Mouse (Mus musculus): ENCODE results near the gene Mnt. TPM values are rescaled to one million over a fixed set of nuclear protein-coding genes. Genes with fewer than 3 reads are reported as not detected.

Mnt gene
- polyA plus RNA-seq, 1 experiment from 2014 or later: 4.8 TPM

- peak overlapping the region; percentile 9; the same call in 1 of the 2 replicates for H3K4me2 ChIP-seq (ENCODE audit: low read depth, low read length)
- H3K4me1 ChIP-seq (ENCODE audit: control insufficient read depth, insufficient read depth, low read length): no peaks in the 10 kb centered on the region
- DNase-seq (ENCODE audit: low spot score) (peak; percentile 72), ATAC-seq (ENCODE audit: low read depth) (peak; percentile 74)
- H3K27me3 ChIP-seq (replicated peaks; ENCODE audit: control insufficient read depth, insufficient read depth, low read length): no peaks in the 10 kb centered on the region
- H3K9ac ChIP-seq (ENCODE audit: low read depth, low read length): no peak overlapping the region
- 3% methylated on average over 13 of the region's 13 CpGs for WGBS
- peaks cover 4% of the 10 kb centered on the region; the same call in 1 of the 2 replicates for H3K9me3 ChIP-seq (ENCODE audit: control insufficient read depth, low read length)
- H3K27ac ChIP-seq (replicated peaks; ENCODE audit: low read depth, low read length): no peak overlapping the region
- peaks cover 31% of the 10 kb centered on the region for H3K36me3 ChIP-seq (ENCODE audit: control insufficient read depth, insufficient read depth, low read length)
- no peak overlapping the region for H3K4me3 ChIP-seq (ENCODE audit: low read depth, low read length)
These were observed 17.3 kb downstream of the Mnt start for GRCm38 (mm10) chr11:74847919-74848521.

GRCm38 (mm10) chr11:74850998-74851661 is 20.4 kb downstream of the Mnt start:
- DNase-seq (ENCODE audit: low spot score): no peak
- H3K27ac ChIP-seq (replicated peaks; ENCODE audit: low read depth, low read length): no peak overlapping the region
- H3K4me2 ChIP-seq (ENCODE audit: low read depth, low read length): no peak overlapping the region
- H3K4me3 ChIP-seq (ENCODE audit: low read depth, low read length): no peak overlapping the region
- no peak overlapping the region for H3K9ac ChIP-seq (ENCODE audit: low read depth, low read length)
- 72% methylated on average over 14 of the region's 14 CpGs for WGBS
- H3K9me3 ChIP-seq (ENCODE audit: control insufficient read depth, low read length): no peaks in the 10 kb centered on the region
- no peaks in the 10 kb centered on the region for H3K4me1 ChIP-seq (ENCODE audit: control insufficient read depth, insufficient read depth, low read length)
- H3K36me3 ChIP-seq (ENCODE audit: control insufficient read depth, insufficient read depth, low read length): 0 out of 2 replicates have a peak, but pooled peaks cover under 1% of the 10 kb centered on the region
- ATAC-seq (ENCODE audit: low read depth): no peak
- H3K27me3 ChIP-seq (replicated peaks; ENCODE audit: control insufficient read depth, insufficient read depth, low read length): no peaks in the 10 kb centered on the region

GRCm38 (mm10) chr11:74857756-74858155 is 27.0 kb downstream of the Mnt start:
- Histone ChIP-seq H3K36me3 (ENCODE audit: control insufficient read depth, insufficient read depth, low read length) (no peaks in the 10 kb centered on the region), H3K27ac (replicated peaks; ENCODE audit: low read depth, low read length) (no peak overlapping the region), H3K9me3 (ENCODE audit: control insufficient read depth, low read length) (no peaks in the 10 kb centered on the region), H3K4me3 (ENCODE audit: low read depth, low read length) (no peak overlapping the region), H3K4me1 (ENCODE audit: control insufficient read depth, insufficient read depth, low read length) (no peaks in the 10 kb centered on the region), H3K4me2 (ENCODE audit: low read depth, low read length) (no peak overlapping the region), H3K9ac (ENCODE audit: low read depth, low read length) (no peak overlapping the region), H3K27me3 (replicated peaks; ENCODE audit: control insufficient read depth, insufficient read depth, low read length) (no peaks in the 10 kb centered on the region)
- DNase-seq (ENCODE audit: low spot score): no peak
- 85% methylated on average over 7 of the region's 9 CpGs for WGBS
- ATAC-seq (ENCODE audit: low read depth): no peak

GRCm38 (mm10) chr11:74862129-74862528 is 31.4 kb downstream of the Mnt start:
- ATAC-seq (ENCODE audit: low read depth) (no peak), DNase-seq (ENCODE audit: low spot score) (no peak)
- Histone ChIP-seq H3K9ac (ENCODE audit: low read depth, low read length) (no peak overlapping the region), H3K27ac (replicated peaks; ENCODE audit: low read depth, low read length) (no peak overlapping the region), H3K4me3 (ENCODE audit: low read depth, low read length) (no peak overlapping the region), H3K4me1 (ENCODE audit: control insufficient read depth, insufficient read depth, low read length) (no peaks in the 10 kb centered on the region), H3K36me3 (ENCODE audit: control insufficient read depth, insufficient read depth, low read length) (no peaks in the 10 kb centered on the region), H3K4me2 (ENCODE audit: low read depth, low read length) (no peak overlapping the region), H3K27me3 (replicated peaks; ENCODE audit: control insufficient read depth, insufficient read depth, low read length) (no peaks in the 10 kb centered on the region), H3K9me3 (ENCODE audit: control insufficient read depth, low read length) (no peaks in the 10 kb centered on the region)
- 81% methylated on average over 5 of the region's 5 CpGs for WGBS

GRCm38 (mm10) chr11:74863471-74863870 is 32.8 kb downstream of the Mnt start:
- Histone ChIP-seq H3K4me3 (ENCODE audit: low read depth, low read length) (no peak overlapping the region), H3K4me2 (ENCODE audit: low read depth, low read length) (no peak overlapping the region), H3K27ac (replicated peaks; ENCODE audit: low read depth, low read length) (no peak overlapping the region), H3K4me1 (ENCODE audit: control insufficient read depth, insufficient read depth, low read length) (no peaks in the 10 kb centered on the region), H3K9me3 (ENCODE audit: control insufficient read depth, low read length) (no peaks in the 10 kb centered on the region), H3K36me3 (ENCODE audit: control insufficient read depth, insufficient read depth, low read length) (no peaks in the 10 kb centered on the region), H3K9ac (ENCODE audit: low read depth, low read length) (no peak overlapping the region), H3K27me3 (replicated peaks; ENCODE audit: control insufficient read depth, insufficient read depth, low read length) (no peaks in the 10 kb centered on the region)
- DNase-seq (ENCODE audit: low spot score): no peak
- ATAC-seq (ENCODE audit: low read depth): 0 out of 2 replicates have a peak, but pooled peaks have one; percentile 9
- 19% methylated on average over 11 of the region's 11 CpGs for WGBS

GRCm38 (mm10) chr11:74864421-74864820 is 33.7 kb downstream of the Mnt start:
- Histone ChIP-seq H3K36me3 (ENCODE audit: control insufficient read depth, insufficient read depth, low read length) (no peaks in the 10 kb centered on the region), H3K4me2 (ENCODE audit: low read depth, low read length) (no peak overlapping the region), H3K9ac (ENCODE audit: low read depth, low read length) (no peak overlapping the region), H3K4me3 (ENCODE audit: low read depth, low read length) (no peak overlapping the region), H3K27ac (replicated peaks; ENCODE audit: low read depth, low read length) (no peak overlapping the region), H3K4me1 (ENCODE audit: control insufficient read depth, insufficient read depth, low read length) (no peaks in the 10 kb centered on the region), H3K9me3 (ENCODE audit: control insufficient read depth, low read length) (no peaks in the 10 kb centered on the region), H3K27me3 (replicated peaks; ENCODE audit: control insufficient read depth, insufficient read depth, low read length) (no peaks in the 10 kb centered on the region)
- 84% methylated on average over 9 of the region's 9 CpGs for WGBS
- no peak for DNase-seq (ENCODE audit: low spot score)
- no peak for ATAC-seq (ENCODE audit: low read depth)

- no peaks in the 10 kb centered on the region for H3K36me3 ChIP-seq (ENCODE audit: control insufficient read depth, insufficient read depth, low read length)
- H3K27ac ChIP-seq (replicated peaks; ENCODE audit: low read depth, low read length): no peak overlapping the region
- DNase-seq (ENCODE audit: low spot score) (no peak), ATAC-seq (ENCODE audit: low read depth) (no peak)
- H3K9me3 ChIP-seq (ENCODE audit: control insufficient read depth, low read length): no peaks in the 10 kb centered on the region
- H3K4me3 ChIP-seq (ENCODE audit: low read depth, low read length): no peak overlapping the region
- no peak overlapping the region; the same call in 1 of the 2 replicates for H3K9ac ChIP-seq (ENCODE audit: low read depth, low read length)
- WGBS: 74% methylated on average over 9 of the region's 9 CpGs
- H3K4me2 ChIP-seq (ENCODE audit: low read depth, low read length): no peak overlapping the region
- H3K4me1 ChIP-seq (ENCODE audit: control insufficient read depth, insufficient read depth, low read length): no peaks in the 10 kb centered on the region
- H3K27me3 ChIP-seq (replicated peaks; ENCODE audit: control insufficient read depth, insufficient read depth, low read length): no peaks in the 10 kb centered on the region
These were observed 34.5 kb downstream of the Mnt start for GRCm38 (mm10) chr11:74865252-74865651.

GRCm38 (mm10) chr11:74866640-74867039 is 35.9 kb downstream of the Mnt start:
- Histone ChIP-seq H3K9me3 (ENCODE audit: control insufficient read depth, low read length) (no peaks in the 10 kb centered on the region), H3K36me3 (ENCODE audit: control insufficient read depth, insufficient read depth, low read length) (no peaks in the 10 kb centered on the region), H3K27me3 (replicated peaks; ENCODE audit: control insufficient read depth, insufficient read depth, low read length) (no peaks in the 10 kb centered on the region), H3K27ac (replicated peaks; ENCODE audit: low read depth, low read length) (no peak overlapping the region), H3K4me3 (ENCODE audit: low read depth, low read length) (no peak overlapping the region), H3K9ac (ENCODE audit: low read depth, low read length) (no peak overlapping the region), H3K4me1 (ENCODE audit: control insufficient read depth, insufficient read depth, low read length) (no peaks in the 10 kb centered on the region), H3K4me2 (ENCODE audit: low read depth, low read length) (no peak overlapping the region)
- 74% methylated on average over 4 of the region's 4 CpGs for WGBS
- ATAC-seq (ENCODE audit: low read depth): no peak
- DNase-seq (ENCODE audit: low spot score): peak; percentile 51

- 96% methylated on average over 2 of the region's 2 CpGs for WGBS
These were observed 36.5 kb downstream of the Mnt start for GRCm38 (mm10) chr11:74867181-74867580.

More at GRCm38 (mm10) chr11:74867181-74867580, 36.5 kb downstream of the Mnt start:
- Histone ChIP-seq H3K4me1 (ENCODE audit: control insufficient read depth, insufficient read depth, low read length) (no peaks in the 10 kb centered on the region), H3K9ac (ENCODE audit: low read depth, low read length) (no peak overlapping the region), H3K27me3 (replicated peaks; ENCODE audit: control insufficient read depth, insufficient read depth, low read length) (no peaks in the 10 kb centered on the region), H3K4me3 (ENCODE audit: low read depth, low read length) (no peak overlapping the region), H3K9me3 (ENCODE audit: control insufficient read depth, low read length) (no peaks in the 10 kb centered on the region), H3K27ac (replicated peaks; ENCODE audit: low read depth, low read length) (no peak overlapping the region), H3K4me2 (ENCODE audit: low read depth, low read length) (no peak overlapping the region), H3K36me3 (ENCODE audit: control insufficient read depth, insufficient read depth, low read length) (no peaks in the 10 kb centered on the region)
- ATAC-seq (ENCODE audit: low read depth) (no peak), DNase-seq (ENCODE audit: low spot score) (no peak)

Measured in embryonic facial prominence, embryonic 14.5 days (tissue).